ENCODE assay signal across 8 mouse cellular contexts in the genomic region with DNA sequence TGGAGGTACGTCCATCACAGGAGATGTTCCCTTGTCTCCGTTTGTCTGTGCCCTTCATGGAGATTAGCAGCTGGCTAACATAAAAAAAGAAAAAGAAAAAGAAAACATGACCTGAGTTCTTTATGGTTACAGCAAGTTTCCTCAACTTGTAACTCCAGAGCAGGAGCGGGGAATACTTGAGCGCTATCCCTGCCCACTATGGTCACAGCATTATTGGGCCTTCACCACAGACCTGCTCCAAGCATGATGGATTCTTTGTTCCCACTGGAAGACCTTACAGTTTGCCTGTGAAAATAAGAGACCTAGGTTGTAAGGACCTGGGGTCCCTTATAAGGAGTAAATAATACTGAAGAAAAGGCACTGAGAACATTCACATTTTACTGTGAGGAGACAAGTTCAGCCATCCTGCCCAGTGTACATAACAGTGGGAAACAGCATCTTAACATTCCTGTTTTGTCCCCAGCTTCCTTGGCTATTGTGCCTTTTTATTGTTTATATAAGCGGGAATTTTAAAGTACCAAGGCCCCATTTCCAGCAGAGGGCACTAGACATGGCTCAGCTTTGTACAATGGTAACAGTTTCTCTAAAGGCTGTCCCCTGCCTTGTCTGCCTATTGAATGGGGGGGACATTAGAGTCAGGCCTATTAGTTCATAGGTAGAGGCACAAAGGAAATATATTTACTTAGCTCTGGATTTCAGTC. TPM values are rescaled to one million over a fixed set of nuclear protein-coding genes. Genes with fewer than 3 reads are reported as not detected.
DNase-seq lines count a peak whose midpoint lies in the region; ATAC-seq and TF ChIP-seq lines count a peak whose summit lies in the region.

No protein-coding gene starts in this region.

- H3K4me3 ChIP-seq in CH12.LX (replicated peaks in 1 of 3; ENCODE audit: low read depth in 2 of 3, low read length in 2 of 3, poor library complexity in 1 of 3) (no peak overlapping the region), macrophage (ENCODE audit: inconsistent target) (no peak overlapping the region)
- H3K4me3 ChIP-seq in embryonic facial prominence, embryonic 14.5 days (ENCODE audit: low read depth, low read length), result no peak overlapping the region
- H3K4me3 ChIP-seq in intestine, postnatal 0 days (ENCODE audit: low read depth, low read length), result no peak overlapping the region

- peak; percentile 30 to 61; a peak in 2 of 4 replicates for TF ChIP-seq CTCF in CH12.LX (conservative IDR thresholded peaks at IDR 0.05 in 1 of 2, IDR thresholded peaks at IDR 0.05 in 1 of 2; ENCODE audit: low read depth in 2 of 2, low read length in 2 of 2)
- peak; percentile 77 for TF ChIP-seq CTCF in intestine, postnatal 0 days (IDR thresholded peaks at IDR 0.05; ENCODE audit: low read depth)

- H3K79me2 ChIP-seq in CH12.LX (replicated peaks; ENCODE audit: control insufficient read depth, extremely low read depth, insufficient read depth, poor library complexity, severe bottlenecking) (peaks cover 27% of the 10 kb centered on the region), macrophage (ENCODE audit: inconsistent target) (peaks cover 36% of the 10 kb centered on the region)

- H3K27ac ChIP-seq in CH12.LX (ENCODE audit: insufficient read depth, low read depth), result no peak overlapping the region
- peak overlapping the region; percentile 39; the same call in 1 of the 2 replicates for H3K27ac ChIP-seq in embryonic facial prominence, embryonic 14.5 days (replicated peaks; ENCODE audit: low read depth, low read length)
- peak overlapping the region; percentile 12; the same call in 1 of the 2 replicates for H3K27ac ChIP-seq in intestine, postnatal 0 days (ENCODE audit: low read depth, low read length)
- H3K27ac ChIP-seq in macrophage, result 0 out of 2 replicates have a peak overlapping the region, but pooled peaks have one; percentile 98

- 75% methylated on average over 5 of the region's 5 CpGs for WGBS in embryonic facial prominence, embryonic 14.5 days
- WGBS in intestine, postnatal 0 days, result 71% methylated on average over 5 of the region's 5 CpGs
- 86% methylated on average over 5 of the region's 5 CpGs for WGBS in macrophage (ENCODE audit: missing documents)

- dilution Hi-C loops in CH12.LX (cut with MboI; ENCODE audit: extremely low pct_ligation_motif_present, extremely low pct_unique_long_range_greater_than_20kb, low sequenced_read_pairs), result no loop called here

- intact Hi-C loops in gastrocnemius, postnatal 36 days (cut with DNase I), result no loop called here

- H3K9me3 ChIP-seq in CH12.LX (replicated peaks; ENCODE audit: low read length), result no peaks in the 10 kb centered on the region
- H3K9me3 ChIP-seq in embryonic facial prominence, embryonic 14.5 days (ENCODE audit: control insufficient read depth, low read length), result no peaks in the 10 kb centered on the region
- no peaks in the 10 kb centered on the region for H3K9me3 ChIP-seq in intestine, postnatal 0 days (ENCODE audit: control insufficient read depth)

- H3K4me1 ChIP-seq in CH12.LX (ENCODE audit: control insufficient read depth in 1 of 2, insufficient read depth in 2 of 2), result peaks cover 6 to 47% of the 10 kb centered on the region in 2 experiments; a peak in 3 of 4 replicates
- peaks cover 10% of the 10 kb centered on the region for H3K4me1 ChIP-seq in embryonic facial prominence, embryonic 14.5 days (ENCODE audit: control insufficient read depth, insufficient read depth, low read length)
- peaks cover 4% of the 10 kb centered on the region; the same call in 1 of the 2 replicates for H3K4me1 ChIP-seq in intestine, postnatal 0 days (replicated peaks; ENCODE audit: control insufficient read depth, insufficient read depth, low read length)

- peaks cover 32 to 70% of the 10 kb centered on the region in 2 experiments for H3K36me3 ChIP-seq in CH12.LX (replicated peaks in 1 of 2; ENCODE audit: control insufficient read depth in 1 of 2, insufficient read depth in 1 of 2, low read length in 1 of 2)
- H3K36me3 ChIP-seq in embryonic facial prominence, embryonic 14.5 days (ENCODE audit: control insufficient read depth, insufficient read depth, low read length), result peaks cover 40% of the 10 kb centered on the region
- peaks cover 25% of the 10 kb centered on the region for H3K36me3 ChIP-seq in intestine, postnatal 0 days (ENCODE audit: control insufficient read depth, insufficient read depth)
- H3K36me3 ChIP-seq in macrophage (ENCODE audit: inconsistent target), result peaks cover 32% of the 10 kb centered on the region

- no peak for TF ChIP-seq RAD21 in CH12.LX (IDR thresholded peaks at IDR 0.05; ENCODE audit: low read depth, low read length)

- H3K27me3 ChIP-seq in CH12.LX (replicated peaks), result no peaks in the 10 kb centered on the region
- no peaks in the 10 kb centered on the region for H3K27me3 ChIP-seq in embryonic facial prominence, embryonic 14.5 days (replicated peaks; ENCODE audit: control insufficient read depth, insufficient read depth, low read length)
- H3K27me3 ChIP-seq in intestine, postnatal 0 days (replicated peaks; ENCODE audit: control insufficient read depth, insufficient read depth, low read length), result no peaks in the 10 kb centered on the region

- peak; percentile 41 for DNase-seq in gastrocnemius, adult 18-20 months (ENCODE audit: low spot score)
- DNase-seq in gastrocnemius, postnatal 36 days, result no peak
- DNase-seq in CH12.LX (ENCODE audit: extremely low read depth), result peak; percentile 46
- peak; percentile 65 for DNase-seq in embryonic facial prominence, embryonic 14.5 days (ENCODE audit: low spot score)
- no peak for DNase-seq in layer of hippocampus, postnatal 25 days (ENCODE audit: extremely low spot score in 1 of 2, low spot score in 1 of 2)

- H3K4me2 ChIP-seq in CH12.LX (ENCODE audit: insufficient read depth, low read depth, poor library complexity, severe bottlenecking), result no peak overlapping the region
- 0 out of 2 replicates have a peak overlapping the region, but pooled peaks have one; percentile 94 for H3K4me2 ChIP-seq in embryonic facial prominence, embryonic 14.5 days (ENCODE audit: low read depth, low read length)
- no peak overlapping the region for H3K4me2 ChIP-seq in intestine, postnatal 0 days (replicated peaks; ENCODE audit: low read depth)

- no peak for TF ChIP-seq EP300 in CH12.LX (IDR thresholded peaks at IDR 0.05; ENCODE audit: low read length)

- ATAC-seq in embryonic facial prominence, embryonic 14.5 days (ENCODE audit: low read depth), result no peak
- ATAC-seq in intestine, postnatal 0 days, result no peak
- ATAC-seq in megakaryocyte progenitor cell, adult 5-6 weeks (replicated peaks; ENCODE audit: poor library complexity), result no peak

- H3K9ac ChIP-seq in CH12.LX (ENCODE audit: insufficient read depth, low read depth), result peak overlapping the region; percentile 46; the same call in 1 of the 2 replicates
- no peak overlapping the region for H3K9ac ChIP-seq in embryonic facial prominence, embryonic 14.5 days (ENCODE audit: low read depth, low read length)
- no peak overlapping the region for H3K9ac ChIP-seq in intestine, postnatal 0 days (ENCODE audit: low read depth, low read length)

- TF ChIP-seq POLR2A in CH12.LX (IDR thresholded peaks at IDR 0.05; ENCODE audit: low read depth, low read length), result no peak; the same call in none of the 2 replicates

- in situ Hi-C loops in CH12.LX (cut with MboI; ENCODE audit: low pct_ligation_motif_present, low pct_unique_long_range_greater_than_20kb, low sequenced_read_pairs), result no loop called here

RNA-seq across cellular contexts. Expression of a gene that starts 4.8 kb away (rescaled TPM):
- 10 to 100 TPM; 23.2 to 43.9 TPM for total RNA-seq in gastrocnemius, adult 18-20 months (2021)
- total RNA-seq in gastrocnemius, postnatal 36 days (2021), result 10 to 100 TPM; 17.8 to 19.2 TPM
- total RNA-seq in CH12.LX (2012; rRNA removed), result 31.6 TPM in 2 replicates
- 10.7 and 14.5 TPM in 2 replicates for total RNA-seq in CH12.LX (2014; rRNA removed)
- 69.9 and 70.3 TPM in 2 replicates for polyA plus RNA-seq in CH12.LX (2012; ENCODE audit: insufficient read length, low read depth)
- polyA plus RNA-seq in embryonic facial prominence, embryonic 14.5 days (2014; fragmentation: Nextera tagmentation; extraction: Ambion mirVana), result 29.1 and 32.5 TPM in 2 replicates
- 13.8 and 14.3 TPM in 2 replicates for polyA plus RNA-seq in intestine, postnatal 0 days (2015; fragmentation: Nextera tagmentation; extraction: Ambion mirVana)
- 100 to 1,000 TPM; 104 to 573 (median 202) TPM for total RNA-seq in macrophage (2018; cell fraction: chromatin; rRNA removed)
- total RNA-seq in macrophage (2018; cell fraction: cytosol; rRNA removed), result 100 to 1,000 TPM in 5 of 26 experiments, 10 to 100 TPM in 21; 27.9 to 140 (median 53.2) TPM
- total RNA-seq in macrophage (2018; cell fraction: nucleus; rRNA removed), result 100 to 1,000 TPM; 136 to 628 (median 278) TPM
- polyA plus RNA-seq in macrophage (2018), result 27.4 to 97.8 TPM (median 35.0 TPM) in 3 replicates
- total RNA-seq in megakaryocyte progenitor cell, adult 5-6 weeks (2015), result 75.7 and 80.1 TPM in 2 replicates
- total RNA-seq in megakaryocyte progenitor cell, adult 5-6 weeks (2017), result 121 and 126 TPM in 2 replicates
- 10 to 100 TPM; 69.9 to 81.9 TPM for total RNA-seq in layer of hippocampus, postnatal 25 days (2021)

RNA-seq across cellular contexts. Expression of a gene that starts 4.8 kb away (rescaled TPM):
- 10 to 100 TPM; 61.6 to 62.4 TPM for total RNA-seq in gastrocnemius, adult 18-20 months (2021)
- total RNA-seq in gastrocnemius, postnatal 36 days (2021), result 10 to 100 TPM; 53.8 to 55.4 TPM
- total RNA-seq in CH12.LX (2012; rRNA removed), result 108 and 135 TPM in 2 replicates
- 135 and 148 TPM in 2 replicates for total RNA-seq in CH12.LX (2014; rRNA removed)
- 172 and 180 TPM in 2 replicates for polyA plus RNA-seq in CH12.LX (2012; ENCODE audit: insufficient read length, low read depth)
- 73.3 and 76.0 TPM in 2 replicates for polyA plus RNA-seq in embryonic facial prominence, embryonic 14.5 days (2014; fragmentation: Nextera tagmentation; extraction: Ambion mirVana)
- 81.6 and 85.7 TPM in 2 replicates for polyA plus RNA-seq in intestine, postnatal 0 days (2015; fragmentation: Nextera tagmentation; extraction: Ambion mirVana)
- total RNA-seq in macrophage (2018; cell fraction: chromatin; rRNA removed), result 10 to 100 TPM; 15.4 to 68.1 (median 46.5) TPM
- 10 to 100 TPM; 27.3 to 60.5 (median 42.1) TPM for total RNA-seq in macrophage (2018; cell fraction: cytosol; rRNA removed)
- 10 to 100 TPM; 20.7 to 84.5 (median 36.9) TPM for total RNA-seq in macrophage (2018; cell fraction: nucleus; rRNA removed)
- 31.2 to 75.1 TPM (median 49.9 TPM) in 3 replicates for polyA plus RNA-seq in macrophage (2018)
- total RNA-seq in megakaryocyte progenitor cell, adult 5-6 weeks (2015), result 96.2 and 142 TPM in 2 replicates
- 68.3 and 76.4 TPM in 2 replicates for total RNA-seq in megakaryocyte progenitor cell, adult 5-6 weeks (2017)
- total RNA-seq in layer of hippocampus, postnatal 25 days (2021), result 10 to 100 TPM; 34.4 to 35.9 TPM

RNA-seq across cellular contexts. Expression of a gene that starts 11.1 kb away (rescaled TPM):
- 1 to 10 TPM; 3.9 to 4.8 TPM for total RNA-seq in gastrocnemius, adult 18-20 months (2021)
- 1 to 10 TPM; 3.0 to 3.2 TPM for total RNA-seq in gastrocnemius, postnatal 36 days (2021)
- total RNA-seq in CH12.LX (2012; rRNA removed) (12.5 and 14.5 TPM in 2 replicates), CH12.LX (2014; rRNA removed) (5.2 and 5.7 TPM in 2 replicates)
- polyA plus RNA-seq in CH12.LX (2012; ENCODE audit: insufficient read length, low read depth) (9.9 and 10.4 TPM in 2 replicates), macrophage (2018) (3.8 to 11.5 TPM (median 6.7 TPM) in 3 replicates)
- polyA plus RNA-seq in embryonic facial prominence, embryonic 14.5 days (2014; fragmentation: Nextera tagmentation; extraction: Ambion mirVana), result 48.1 and 53.6 TPM in 2 replicates
- polyA plus RNA-seq in intestine, postnatal 0 days (2015; fragmentation: Nextera tagmentation; extraction: Ambion mirVana), result 11.0 and 11.9 TPM in 2 replicates
- total RNA-seq in macrophage (2018; cell fraction: chromatin; rRNA removed), result 100 to 1,000 TPM in 1 of 26 experiments, 10 to 100 TPM in 25; 45.7 to 106 (median 64.5) TPM
- 10 to 100 TPM in 1 of 26 experiments, 1 to 10 TPM in 25; 3.7 to 10.7 (median 5.3) TPM for total RNA-seq in macrophage (2018; cell fraction: cytosol; rRNA removed)
- total RNA-seq in macrophage (2018; cell fraction: nucleus; rRNA removed), result 10 to 100 TPM; 13.1 to 86.8 (median 33.4) TPM
- 6.0 and 8.8 TPM in 2 replicates for total RNA-seq in megakaryocyte progenitor cell, adult 5-6 weeks (2015)
- total RNA-seq in megakaryocyte progenitor cell, adult 5-6 weeks (2017), result 4.6 and 10.7 TPM in 2 replicates
- total RNA-seq in layer of hippocampus, postnatal 25 days (2021), result 10 to 100 TPM; 61.1 to 75.3 TPM

RNA-seq across cellular contexts. Expression of a gene that starts 23.8 kb away (rescaled TPM):
- total RNA-seq in gastrocnemius, adult 18-20 months (2021), result 10 to 100 TPM; 78.6 to 79.3 TPM
- 10 to 100 TPM; 59.6 to 63.8 TPM for total RNA-seq in gastrocnemius, postnatal 36 days (2021)
- 7.1 and 8.7 TPM in 2 replicates for total RNA-seq in CH12.LX (2012; rRNA removed)
- total RNA-seq in CH12.LX (2014; rRNA removed), result 4.2 and 5.7 TPM in 2 replicates
- polyA plus RNA-seq in CH12.LX (2012; ENCODE audit: insufficient read length, low read depth), result 39.5 and 46.4 TPM in 2 replicates
- 20.5 and 21.5 TPM in 2 replicates for polyA plus RNA-seq in embryonic facial prominence, embryonic 14.5 days (2014; fragmentation: Nextera tagmentation; extraction: Ambion mirVana)
- polyA plus RNA-seq in intestine, postnatal 0 days (2015; fragmentation: Nextera tagmentation; extraction: Ambion mirVana), result 31.5 and 32.3 TPM in 2 replicates
- 10 to 100 TPM in 22 of 26 experiments, 1 to 10 TPM in 4; 6.9 to 48.6 (median 29.3) TPM for total RNA-seq in macrophage (2018; cell fraction: chromatin; rRNA removed)
- 10 to 100 TPM; 14.6 to 34.3 (median 27.0) TPM for total RNA-seq in macrophage (2018; cell fraction: cytosol; rRNA removed)
- 10 to 100 TPM; 11.5 to 67.3 (median 26.9) TPM for total RNA-seq in macrophage (2018; cell fraction: nucleus; rRNA removed)
- 26.7 to 32.7 TPM (median 27.9 TPM) in 3 replicates for polyA plus RNA-seq in macrophage (2018)
- 38.8 and 51.8 TPM in 2 replicates for total RNA-seq in megakaryocyte progenitor cell, adult 5-6 weeks (2015)
- total RNA-seq in megakaryocyte progenitor cell, adult 5-6 weeks (2017), result 4.5 and 7.5 TPM in 2 replicates
- 10 to 100 TPM; 59.1 to 65.6 TPM for total RNA-seq in layer of hippocampus, postnatal 25 days (2021)

RNA-seq across cellular contexts. Expression of a gene that starts 41.4 kb away (rescaled TPM):
- 10 to 100 TPM; 11.7 to 14.1 TPM for total RNA-seq in gastrocnemius, adult 18-20 months (2021)
- total RNA-seq in gastrocnemius, postnatal 36 days (2021), result 10 to 100 TPM; 10.8 to 14.2 TPM
- total RNA-seq in CH12.LX (2012; rRNA removed) (75.3 and 81.0 TPM in 2 replicates), CH12.LX (2014; rRNA removed) (74.8 and 75.0 TPM in 2 replicates)
- polyA plus RNA-seq in CH12.LX (2012; ENCODE audit: insufficient read length, low read depth) (84.4 and 107 TPM in 2 replicates), macrophage (2018) (19.3 to 24.2 TPM (median 19.8 TPM) in 3 replicates)
- polyA plus RNA-seq in embryonic facial prominence, embryonic 14.5 days (2014; fragmentation: Nextera tagmentation; extraction: Ambion mirVana), result 40.2 and 43.4 TPM in 2 replicates
- polyA plus RNA-seq in intestine, postnatal 0 days (2015; fragmentation: Nextera tagmentation; extraction: Ambion mirVana), result 17.2 and 18.1 TPM in 2 replicates
- 100 to 1,000 TPM in 2 of 26 experiments, 10 to 100 TPM in 24; 31.7 to 110 (median 62.7) TPM for total RNA-seq in macrophage (2018; cell fraction: chromatin; rRNA removed)
- 10 to 100 TPM; 17.1 to 28.5 (median 23.8) TPM for total RNA-seq in macrophage (2018; cell fraction: cytosol; rRNA removed)
- total RNA-seq in macrophage (2018; cell fraction: nucleus; rRNA removed), result 10 to 100 TPM; 29.0 to 70.8 (median 43.2) TPM
- total RNA-seq in megakaryocyte progenitor cell, adult 5-6 weeks (2015), result 100 and 110 TPM in 2 replicates
- total RNA-seq in megakaryocyte progenitor cell, adult 5-6 weeks (2017), result 78.2 and 82.0 TPM in 2 replicates
- total RNA-seq in layer of hippocampus, postnatal 25 days (2021), result 10 to 100 TPM; 25.5 to 29.9 TPM

Comparison
In these comparisons a context has a peak if more than half of its experiments do, and no peak if none do; other contexts are left out.
1. DNase-seq: peak in gastrocnemius, adult 18-20 months (single experiment), CH12.LX (single experiment) and embryonic facial prominence, embryonic 14.5 days (single experiment); none in gastrocnemius, postnatal 36 days (0 of 2) and layer of hippocampus, postnatal 25 days (0 of 2).
2. RNA of a gene that starts 11.1 kb away (total RNA-seq): 61.1 to 75.3 TPM in layer of hippocampus, postnatal 25 days; 5.2 to 14.5 TPM in CH12.LX, 4.6 to 10.7 TPM in megakaryocyte progenitor cell, adult 5-6 weeks, 3.9 to 4.8 TPM in gastrocnemius, adult 18-20 months and 3.0 to 3.2 TPM in gastrocnemius, postnatal 36 days; every median in the first group is over 4 times any median in the second.